Mouse (Mus musculus) bone marrow macrophage, adult 2 months (primary cell): ENCODE results near the gene Ppa1. TPM values are rescaled to one million over a fixed set of nuclear protein-coding genes. Genes with fewer than 3 reads are reported as not detected.

Experiments
- H3K27ac ChIP-seq: 2 replicates; pipeline ENCODE4 v1.5.1; 2012; ENCODE audit warnings: low read depth, low read length; ENCODE audit not compliant: insufficient read depth
- H3K4me1 ChIP-seq: 2 replicates; pipeline ENCODE4 v1.6.1; 2012; ENCODE audit warnings: low read length; ENCODE audit not compliant: control insufficient read depth, insufficient read depth
- H3K4me3 ChIP-seq: 2 replicates; pipeline ENCODE4 v1.5.1; 2012; ENCODE audit warnings: mild to moderate bottlenecking, low read length, moderate library complexity; ENCODE audit not compliant: insufficient read depth
- CTCF ChIP-seq: IDR thresholded peaks from 2 replicates; pipeline ENCODE4 v1.5.1; 2012; ENCODE audit warnings: low read depth, mild to moderate bottlenecking, low read length, moderate library complexity
- POLR2A ChIP-seq: IDR thresholded peaks from 2 replicates; pipeline ENCODE4 v1.6.1; 2012; ENCODE audit warnings: mild to moderate bottlenecking, low read depth, low read length, borderline replicate concordance
- polyA plus RNA-seq: library from polyadenylated mRNA; stranded (reverse); fragments of >200 nt; gene quantifications from 2 replicates; pipeline ENCODE4 v1.2.4, GENCODE M21; 2012; ENCODE audit not compliant: missing spikeins, insufficient read depth, insufficient read length

Gene Ppa1
- polyA plus RNA-seq, 1 experiment: 6.5 TPM

- H3K27ac ChIP-seq: no peak overlapping the region
- TF ChIP-seq POLR2A: no peak
- TF ChIP-seq CTCF: no peak
These were observed 1.8 kb upstream of the Ppa1 start for GRCm38 (mm10) chr10:61646557-61646956.

GRCm38 (mm10) chr10:61648737-61649645, 639 bp downstream of the Ppa1 start:
- Histone ChIP-seq H3K27ac (peak overlapping the region; percentile 15; the same call in 1 of the 2 replicates), H3K4me1 (peaks cover 6% of the 10 kb centered on the region), H3K4me3 (peak overlapping the region; percentile 91)
- TF ChIP-seq CTCF (no peak), POLR2A (no peak)

More at GRCm38 (mm10) chr10:61646557-61646956, 1.8 kb upstream of the Ppa1 start:
- H3K4me1 ChIP-seq: peaks cover 6% of the 10 kb centered on the region
- H3K4me3 ChIP-seq: no peak overlapping the region

- peaks cover 2% of the 10 kb centered on the region for H3K4me1 ChIP-seq
- TF ChIP-seq POLR2A (no peak), CTCF (no peak)
- no peak overlapping the region for H3K4me3 ChIP-seq
- H3K27ac ChIP-seq: no peak overlapping the region
These were observed 5.8 kb downstream of the Ppa1 start for GRCm38 (mm10) chr10:61654105-61654504.

GRCm38 (mm10) chr10:61654691-61655090, 6.3 kb downstream of the Ppa1 start:
- H3K4me3 ChIP-seq: no peak overlapping the region
- no peak for TF ChIP-seq POLR2A
- TF ChIP-seq CTCF: no peak
- H3K4me1 ChIP-seq: no peaks in the 10 kb centered on the region
- no peak overlapping the region for H3K27ac ChIP-seq

- H3K4me1 ChIP-seq: no peaks in the 10 kb centered on the region
- no peak for TF ChIP-seq CTCF
- TF ChIP-seq POLR2A: no peak
- no peak overlapping the region for H3K27ac ChIP-seq
- H3K4me3 ChIP-seq: no peak overlapping the region
These were observed 6.8 kb downstream of the Ppa1 start for GRCm38 (mm10) chr10:61655188-61655587.

- Histone ChIP-seq H3K27ac (no peak overlapping the region), H3K4me1 (peaks cover 8% of the 10 kb centered on the region), H3K4me3 (no peak overlapping the region)
- TF ChIP-seq CTCF (no peak), POLR2A (no peak)
These were observed 8.9 kb downstream of the Ppa1 start for GRCm38 (mm10) chr10:61656928-61657882.

- no peak for TF ChIP-seq POLR2A
- peaks cover 16% of the 10 kb centered on the region for H3K4me1 ChIP-seq
- H3K27ac ChIP-seq: no peak overlapping the region
- no peak overlapping the region for H3K4me3 ChIP-seq
These were observed 9.6 kb downstream of the Ppa1 start for GRCm38 (mm10) chr10:61657985-61658384.

GRCm38 (mm10) chr10:61661887-61662286, 13.5 kb downstream of the Ppa1 start:
- TF ChIP-seq CTCF (no peak), POLR2A (no peak)
- H3K4me3 ChIP-seq: no peak overlapping the region
- peak overlapping the region; percentile 26; the same call in 1 of the 2 replicates for H3K27ac ChIP-seq
- peaks cover 17% of the 10 kb centered on the region for H3K4me1 ChIP-seq

- Histone ChIP-seq H3K4me1 (peaks cover 17% of the 10 kb centered on the region), H3K4me3 (no peak overlapping the region), H3K27ac (no peak overlapping the region)
- TF ChIP-seq CTCF: no peak
- TF ChIP-seq POLR2A: no peak
These were observed 14.1 kb downstream of the Ppa1 start for GRCm38 (mm10) chr10:61662391-61662988.

GRCm38 (mm10) chr10:61665111-61665510, 16.8 kb downstream of the Ppa1 start:
- Histone ChIP-seq H3K4me1 (peaks cover 19% of the 10 kb centered on the region), H3K4me3 (no peak overlapping the region), H3K27ac (no peak overlapping the region)
- TF ChIP-seq POLR2A (no peak), CTCF (no peak)
